Mouse (Mus musculus) liver, embryonic 15.5 days (tissue): ENCODE data around the gene Copg1. TPM values are rescaled to one million over a fixed set of nuclear protein-coding genes. Genes with fewer than 3 reads are reported as not detected.

Experiments used
- ATAC-seq: fragments of 200-750 bp; cut with Nextera tagmentation; 2 replicates; pipeline ENCODE4 v1.8.0; 2017; ENCODE audit warnings: moderate number of reproducible peaks, mild to moderate bottlenecking, moderate library complexity; ENCODE audit not compliant: insufficient read depth
- H3K27ac ChIP-seq: fragments of 300-500 bp; sonication (generic); replicated peaks from 2 replicates; pipeline ENCODE4 v1.5.1; 2015; ENCODE audit warnings: mild to moderate bottlenecking, inconsistent platforms
- H3K27me3 ChIP-seq: fragments of 300-500 bp; sonication (generic); 2 replicates; pipeline ENCODE4 v1.6.1; 2015; ENCODE audit warnings: mild to moderate bottlenecking, inconsistent platforms
- H3K36me3 ChIP-seq: fragments of 300-500 bp; sonication (generic); replicated peaks from 2 replicates; pipeline ENCODE4 v1.6.1; 2015; ENCODE audit warnings: moderate library complexity, mild to moderate bottlenecking, inconsistent platforms
- H3K4me1 ChIP-seq: fragments of 300-500 bp; sonication (generic); replicated peaks from 2 replicates; pipeline ENCODE4 v1.6.1; 2015; ENCODE audit warnings: inconsistent platforms
- H3K4me2 ChIP-seq: fragments of 300-500 bp; sonication (generic); 2 replicates; pipeline ENCODE4 v1.6.1; 2015; ENCODE audit warnings: moderate library complexity, mild to moderate bottlenecking, inconsistent platforms
- H3K4me3 ChIP-seq: fragments of 300-500 bp; sonication (generic); replicated peaks from 2 replicates; pipeline ENCODE4 v1.5.1; 2015; ENCODE audit warnings: mild to moderate bottlenecking, inconsistent platforms
- H3K9ac ChIP-seq: fragments of 300-500 bp; sonication (generic); 2 replicates; pipeline ENCODE4 v1.6.1; 2015; ENCODE audit warnings: moderate library complexity, mild to moderate bottlenecking, inconsistent platforms
- H3K9me3 ChIP-seq: fragments of 300-500 bp; sonication (generic); replicated peaks from 2 replicates; pipeline ENCODE4 v1.6.1; 2016; ENCODE audit warnings: inconsistent platforms
- WGBS: fragments of 180-500 bp; shearing (Covaris S2); methylation state at CpG from one replicate; pipeline ENCODE4 v1.1.7; 2015; ENCODE audit warnings: mixed read lengths; ENCODE audit not compliant: insufficient replicate concordance; 5-methylcytosine and 5-hydroxymethylcytosine counted together
- polyA plus RNA-seq: library from polyadenylated mRNA; unstranded; fragments of >200 nt; fragmentation: Nextera tagmentation; extraction: Ambion mirVana; gene quantifications from 2 replicates; pipeline ENCODE4 v1.2.1, GENCODE M21; 2015

Copg1 gene
- polyA plus RNA-seq, 1 experiment from 2014 or later, result 56.2 TPM

- peak overlapping the region; percentile 90; the same call in 1 of the 2 replicates for H3K4me2 ChIP-seq
- no peak overlapping the region; the same call in 1 of the 2 replicates for H3K4me3 ChIP-seq
- 64% methylated on average over 6 of the region's 6 CpGs for WGBS
Observed at GRCm38 (mm10) chr6:87851871-87852270, 35.7 kb upstream of the Copg1 start.

GRCm38 (mm10) chr6:87853446-87853845 is 34.2 kb upstream of the Copg1 start:
- Histone ChIP-seq H3K4me1 (peaks cover 33% of the 10 kb centered on the region), H3K36me3 (peaks cover 5% of the 10 kb centered on the region; the same call in 1 of the 2 replicates), H3K4me2 (no peak overlapping the region), H3K9me3 (no peaks in the 10 kb centered on the region), H3K4me3 (no peak overlapping the region), H3K27ac (no peak overlapping the region), H3K9ac (no peak overlapping the region), H3K27me3 (peaks cover 13% of the 10 kb centered on the region)
- ATAC-seq, result no peak
- WGBS, result 66% methylated on average over 4 of the region's 4 CpGs

More at GRCm38 (mm10) chr6:87851871-87852270, 35.7 kb upstream of the Copg1 start:
- Histone ChIP-seq H3K36me3 (peaks cover 20% of the 10 kb centered on the region), H3K9me3 (no peaks in the 10 kb centered on the region), H3K27me3 (peaks cover 7% of the 10 kb centered on the region), H3K27ac (peak overlapping the region; percentile 92; the same call in 1 of the 2 replicates), H3K4me1 (peaks cover 48% of the 10 kb centered on the region), H3K9ac (no peak overlapping the region)
- ATAC-seq, result no peak

GRCm38 (mm10) chr6:87857071-87857470 is 30.5 kb upstream of the Copg1 start:
- Histone ChIP-seq H3K36me3 (no peaks in the 10 kb centered on the region), H3K27ac (no peak overlapping the region), H3K9ac (no peak overlapping the region), H3K4me1 (peaks cover 18% of the 10 kb centered on the region), H3K9me3 (no peaks in the 10 kb centered on the region), H3K27me3 (peaks cover 13% of the 10 kb centered on the region), H3K4me2 (no peak overlapping the region), H3K4me3 (no peak overlapping the region)
- ATAC-seq, result no peak
- WGBS, result 15% methylated on average over 1 of the region's 1 CpGs

- Histone ChIP-seq H3K9me3 (no peaks in the 10 kb centered on the region), H3K4me3 (no peak overlapping the region), H3K4me1 (peaks cover 48% of the 10 kb centered on the region), H3K36me3 (no peaks in the 10 kb centered on the region), H3K27ac (0 out of 2 replicates have a peak overlapping the region, but pooled peaks have one; percentile 0), H3K27me3 (no peaks in the 10 kb centered on the region), H3K9ac (no peak overlapping the region), H3K4me2 (no peak overlapping the region)
- ATAC-seq, result peak; percentile 4; the same call in 1 of the 2 replicates
- WGBS, result 69% methylated on average over 6 of the region's 6 CpGs
Observed at GRCm38 (mm10) chr6:87866211-87866610, 21.4 kb upstream of the Copg1 start.

GRCm38 (mm10) chr6:87867256-87867655 is 20.4 kb upstream of the Copg1 start:
- no peak overlapping the region for H3K4me3 ChIP-seq

GRCm38 (mm10) chr6:87868871-87869506 is 18.6 kb upstream of the Copg1 start:
- no peaks in the 10 kb centered on the region for H3K9me3 ChIP-seq
- H3K4me1 ChIP-seq, result peaks cover 48% of the 10 kb centered on the region
- no peak overlapping the region for H3K4me3 ChIP-seq
- no peak overlapping the region for H3K4me2 ChIP-seq
- no peak overlapping the region for H3K9ac ChIP-seq
- no peaks in the 10 kb centered on the region for H3K36me3 ChIP-seq
- WGBS, result 39% methylated on average over 9 of the region's 9 CpGs
- ATAC-seq, result no peak
- H3K27ac ChIP-seq, result peak overlapping the region; percentile 35
- H3K27me3 ChIP-seq, result no peaks in the 10 kb centered on the region

More at GRCm38 (mm10) chr6:87867256-87867655, 20.4 kb upstream of the Copg1 start:
- Histone ChIP-seq H3K9ac (no peak overlapping the region), H3K27ac (peak overlapping the region; percentile 73), H3K27me3 (no peaks in the 10 kb centered on the region), H3K9me3 (no peaks in the 10 kb centered on the region), H3K4me1 (peaks cover 49% of the 10 kb centered on the region), H3K36me3 (no peaks in the 10 kb centered on the region), H3K4me2 (0 out of 2 replicates have a peak overlapping the region, but pooled peaks have one; percentile 8)
- no peak; the same call in 1 of the 2 replicates for ATAC-seq
- 26% methylated on average over 2 of the region's 2 CpGs for WGBS

- peaks cover 52% of the 10 kb centered on the region for H3K4me1 ChIP-seq
- H3K4me2 ChIP-seq, result no peak overlapping the region
- 6% methylated on average over 1 of the region's 1 CpGs for WGBS
- peak; percentile 59; the same call in 1 of the 2 replicates for ATAC-seq
- H3K27me3 ChIP-seq, result no peaks in the 10 kb centered on the region
- no peak overlapping the region for H3K4me3 ChIP-seq
- H3K36me3 ChIP-seq, result no peaks in the 10 kb centered on the region
- H3K9me3 ChIP-seq, result no peaks in the 10 kb centered on the region
- peak overlapping the region; percentile 58 for H3K27ac ChIP-seq
- no peak overlapping the region for H3K9ac ChIP-seq
Observed at GRCm38 (mm10) chr6:87870440-87870839, 17.2 kb upstream of the Copg1 start.

- ATAC-seq, result no peak
- Histone ChIP-seq H3K9ac (no peak overlapping the region), H3K27me3 (no peaks in the 10 kb centered on the region), H3K9me3 (no peaks in the 10 kb centered on the region), H3K36me3 (no peaks in the 10 kb centered on the region), H3K4me1 (peaks cover 60% of the 10 kb centered on the region), H3K4me2 (no peak overlapping the region), H3K27ac (no peak overlapping the region), H3K4me3 (no peak overlapping the region)
- WGBS, result 77% methylated on average over 7 of the region's 7 CpGs
Observed at GRCm38 (mm10) chr6:87871240-87871639, 16.4 kb upstream of the Copg1 start.

- Histone ChIP-seq H3K9ac (no peak overlapping the region), H3K27ac (no peak overlapping the region; the same call in 1 of the 2 replicates), H3K27me3 (no peaks in the 10 kb centered on the region), H3K4me1 (peaks cover 49% of the 10 kb centered on the region), H3K4me3 (no peak overlapping the region), H3K4me2 (no peak overlapping the region), H3K36me3 (no peaks in the 10 kb centered on the region), H3K9me3 (no peaks in the 10 kb centered on the region)
- ATAC-seq, result peak; percentile 49; the same call in 1 of the 2 replicates
- WGBS, result 55% methylated on average over 1 of the region's 1 CpGs
Observed at GRCm38 (mm10) chr6:87873104-87873503, 14.5 kb upstream of the Copg1 start.

- peaks cover 45% of the 10 kb centered on the region for H3K4me1 ChIP-seq
- no peaks in the 10 kb centered on the region for H3K36me3 ChIP-seq
- 75% methylated on average over 2 of the region's 2 CpGs for WGBS
- ATAC-seq, result no peak
- H3K4me2 ChIP-seq, result no peak overlapping the region
- no peaks in the 10 kb centered on the region for H3K27me3 ChIP-seq
- no peaks in the 10 kb centered on the region for H3K9me3 ChIP-seq
- no peak overlapping the region for H3K27ac ChIP-seq
- H3K4me3 ChIP-seq, result no peak overlapping the region
- no peak overlapping the region for H3K9ac ChIP-seq
Observed at GRCm38 (mm10) chr6:87873963-87874362, 13.7 kb upstream of the Copg1 start.

- Histone ChIP-seq H3K4me2 (no peak overlapping the region), H3K9ac (no peak overlapping the region), H3K4me1 (peaks cover 44% of the 10 kb centered on the region), H3K27me3 (no peaks in the 10 kb centered on the region), H3K27ac (peak overlapping the region; percentile 19; the same call in 1 of the 2 replicates), H3K9me3 (no peaks in the 10 kb centered on the region), H3K36me3 (no peaks in the 10 kb centered on the region), H3K4me3 (no peak overlapping the region)
- WGBS, result 77% methylated on average over 1 of the region's 1 CpGs
- ATAC-seq, result no peak
Observed at GRCm38 (mm10) chr6:87875083-87875482, 12.5 kb upstream of the Copg1 start.
